Comparison of ENCODE assay signal across 13 mouse cellular contexts in the genomic region with DNA sequence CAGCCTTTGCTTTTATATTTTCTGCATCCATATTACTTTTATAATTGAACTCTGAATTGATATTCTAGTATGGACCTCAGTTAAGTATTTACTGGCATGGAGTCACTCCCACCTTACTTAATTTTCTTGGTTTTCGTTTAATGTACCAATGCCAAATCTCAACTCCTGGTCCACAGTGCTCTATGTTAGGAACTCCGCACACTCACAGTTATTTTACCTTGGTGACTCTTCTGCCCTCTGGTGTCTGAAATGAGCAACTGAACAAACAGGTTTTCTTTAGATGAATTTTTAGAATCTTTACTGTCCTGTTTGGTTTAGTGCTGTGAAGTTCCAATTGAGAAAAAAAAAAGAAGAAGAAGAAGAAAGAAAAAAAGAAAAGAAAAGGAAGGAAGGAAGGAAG.
A peak's percentile ranks its signal among the peaks of the same experiment; 100 is the strongest.
DNase-seq lines count a peak whose midpoint lies in the region; ATAC-seq and TF ChIP-seq lines count a peak whose summit lies in the region.
"Had no signal": no experiment of that assay in that cellular context is flagged by ENCODE, and none has a peak within 500 bp of the region (broad histone marks: within the 10 kb centered on the region; RNA-seq: fewer than 3 reads in every experiment).

No protein-coding gene starts in this region.

- DNase-seq in heart, postnatal 0 days (ENCODE audit: low spot score), result no peak
- DNase-seq in liver, postnatal 0 days, result no peak
- no peak for DNase-seq in liver, embryonic 11.5 days (ENCODE audit: low spot score)
- peak; percentile 40 for DNase-seq in R1 (ENCODE audit: low read depth, low spot score)
- no peak for DNase-seq in Muller cell, postnatal 12 days (ENCODE audit: inconsistent ontology term)
- DNase-seq in cerebellum, adult 9-11 months, result no peak
- DNase-seq: cerebellum, adult 8-10 months; gastrocnemius, postnatal 25 days had no signal

- WGBS in heart, postnatal 0 days, result 26% methylated on average over 2 of the region's 2 CpGs
- 47% methylated on average over 2 of the region's 2 CpGs for WGBS in heart, embryonic 11.5 days (ENCODE audit: insufficient replicate concordance)
- WGBS in liver, postnatal 0 days (ENCODE audit: insufficient replicate concordance), result 35% methylated on average over 2 of the region's 2 CpGs
- WGBS in liver, embryonic 11.5 days, result 48% methylated on average over 2 of the region's 2 CpGs
- WGBS in midbrain, embryonic 15.5 days, result 50% methylated on average over 2 of the region's 2 CpGs

- H3K9ac ChIP-seq in heart, postnatal 0 days (replicated peaks; ENCODE audit: low read depth, low read length), result no peak overlapping the region
- H3K9ac ChIP-seq in heart, embryonic 11.5 days (ENCODE audit: low read depth, low read length), result no peak overlapping the region
- H3K9ac ChIP-seq in liver, postnatal 0 days (replicated peaks), result no peak overlapping the region
- H3K9ac ChIP-seq in liver, embryonic 11.5 days (ENCODE audit: low read depth, low read length), result no peak overlapping the region
- no peak overlapping the region for H3K9ac ChIP-seq in midbrain, embryonic 15.5 days
- H3K9ac ChIP-seq: limb, embryonic 13.5 days had no signal

- H3K4me3 ChIP-seq in heart, postnatal 0 days (ENCODE audit: low read depth, low read length), result no peak overlapping the region
- H3K4me3 ChIP-seq in heart, embryonic 11.5 days (ENCODE audit: low read depth, low read length), result no peak overlapping the region
- H3K4me3 ChIP-seq in liver, postnatal 0 days (ENCODE audit: low read depth, low read length), result no peak overlapping the region
- H3K4me3 ChIP-seq in liver, embryonic 11.5 days (ENCODE audit: low read depth, low read length), result no peak overlapping the region
- no peak overlapping the region for H3K4me3 ChIP-seq in midbrain, embryonic 15.5 days
- H3K4me3 ChIP-seq: limb, embryonic 13.5 days; myocyte had no signal

- H3K27ac ChIP-seq in heart, postnatal 0 days (ENCODE audit: low read depth), result no peak overlapping the region
- H3K27ac ChIP-seq in heart, embryonic 11.5 days (ENCODE audit: low read depth, low read length), result no peak overlapping the region
- no peak overlapping the region for H3K27ac ChIP-seq in liver, postnatal 0 days (ENCODE audit: low read depth)
- no peak overlapping the region for H3K27ac ChIP-seq in liver, embryonic 11.5 days (ENCODE audit: low read depth, low read length)
- no peak overlapping the region for H3K27ac ChIP-seq in midbrain, embryonic 15.5 days
- H3K27ac ChIP-seq: limb, embryonic 13.5 days had no signal

- peak; percentile 63 for TF ChIP-seq CTCF in heart, postnatal 0 days (IDR thresholded peaks at IDR 0.05; ENCODE audit: low read depth)
- TF ChIP-seq CTCF in liver, postnatal 0 days (IDR thresholded peaks at IDR 0.05; ENCODE audit: low read depth), result peak; percentile 52

- no peak for ATAC-seq in heart, postnatal 0 days (ENCODE audit: insufficient read depth, low read depth)
- ATAC-seq in heart, embryonic 11.5 days (replicated peaks; ENCODE audit: insufficient number of reproducible peaks, low FRiP score, low TSS enrichment), result no peak
- no peak for ATAC-seq in liver, postnatal 0 days
- no peak for ATAC-seq in liver, embryonic 11.5 days (replicated peaks; ENCODE audit: low FRiP score)
- 0 out of 2 replicates have a peak, but pooled peaks have one; percentile 30 for ATAC-seq in midbrain, embryonic 15.5 days (replicated peaks)
- ATAC-seq: activated CD4-positive, CD25-positive, alpha-beta regulatory T cell, adult 4 months had no signal

- H3K4me2 ChIP-seq in heart, postnatal 0 days (ENCODE audit: low read depth, low read length), result no peak overlapping the region
- H3K4me2 ChIP-seq in heart, embryonic 11.5 days, result no peak overlapping the region
- no peak overlapping the region for H3K4me2 ChIP-seq in liver, postnatal 0 days (ENCODE audit: low read depth, low read length)
- no peak overlapping the region for H3K4me2 ChIP-seq in liver, embryonic 11.5 days
- H3K4me2 ChIP-seq in midbrain, embryonic 15.5 days, result no peak overlapping the region
- H3K4me2 ChIP-seq: limb, embryonic 13.5 days had no signal

- no peaks in the 10 kb centered on the region for H3K4me1 ChIP-seq in heart, postnatal 0 days (ENCODE audit: control insufficient read depth, insufficient read depth)
- no peaks in the 10 kb centered on the region for H3K4me1 ChIP-seq in heart, embryonic 11.5 days (ENCODE audit: control insufficient read depth, insufficient read depth, low read length)
- no peaks in the 10 kb centered on the region for H3K4me1 ChIP-seq in liver, postnatal 0 days (ENCODE audit: insufficient read depth)
- no peaks in the 10 kb centered on the region for H3K4me1 ChIP-seq in liver, embryonic 11.5 days (replicated peaks; ENCODE audit: control insufficient read depth, insufficient read depth, low read length)
- H3K4me1 ChIP-seq in midbrain, embryonic 15.5 days, result no peaks in the 10 kb centered on the region

- TF ChIP-seq EP300 in heart, postnatal 0 days (IDR thresholded peaks at IDR 0.05; ENCODE audit: low read depth), result no peak
- TF ChIP-seq EP300 in liver, postnatal 0 days (IDR thresholded peaks at IDR 0.05; ENCODE audit: low read depth), result no peak

- H3K9me3 ChIP-seq in heart, postnatal 0 days (replicated peaks; ENCODE audit: control insufficient read depth, low read length), result no peaks in the 10 kb centered on the region
- H3K9me3 ChIP-seq in heart, embryonic 11.5 days (replicated peaks; ENCODE audit: control insufficient read depth, low read length), result no peaks in the 10 kb centered on the region
- H3K9me3 ChIP-seq in liver, postnatal 0 days (ENCODE audit: low read length), result no peaks in the 10 kb centered on the region
- H3K9me3 ChIP-seq in liver, embryonic 11.5 days (ENCODE audit: control insufficient read depth, low read length), result no peaks in the 10 kb centered on the region
- no peaks in the 10 kb centered on the region for H3K9me3 ChIP-seq in midbrain, embryonic 15.5 days
- H3K9me3 ChIP-seq: limb, embryonic 13.5 days had no signal

- H3K27me3 ChIP-seq in heart, postnatal 0 days (ENCODE audit: control insufficient read depth, insufficient read depth, low read length), result no peaks in the 10 kb centered on the region
- H3K27me3 ChIP-seq in heart, embryonic 11.5 days (ENCODE audit: control insufficient read depth, insufficient read depth, low read length), result no peaks in the 10 kb centered on the region
- H3K27me3 ChIP-seq in liver, postnatal 0 days (ENCODE audit: insufficient read depth, low read length), result no peaks in the 10 kb centered on the region
- H3K27me3 ChIP-seq in liver, embryonic 11.5 days (replicated peaks; ENCODE audit: control insufficient read depth, insufficient read depth, low read length), result no peaks in the 10 kb centered on the region
- no peaks in the 10 kb centered on the region for H3K27me3 ChIP-seq in midbrain, embryonic 15.5 days (replicated peaks)
- H3K27me3 ChIP-seq: limb, embryonic 13.5 days had no signal

- H3K36me3 ChIP-seq in heart, postnatal 0 days (replicated peaks; ENCODE audit: control insufficient read depth, insufficient read depth, low read length), result no peaks in the 10 kb centered on the region
- no peaks in the 10 kb centered on the region for H3K36me3 ChIP-seq in heart, embryonic 11.5 days (ENCODE audit: control insufficient read depth, insufficient read depth, low read length)
- H3K36me3 ChIP-seq in liver, postnatal 0 days (replicated peaks; ENCODE audit: insufficient read depth, low read length), result no peaks in the 10 kb centered on the region
- no peaks in the 10 kb centered on the region for H3K36me3 ChIP-seq in liver, embryonic 11.5 days (ENCODE audit: control insufficient read depth, insufficient read depth, low read length)
- no peaks in the 10 kb centered on the region for H3K36me3 ChIP-seq in midbrain, embryonic 15.5 days (replicated peaks)
- H3K36me3 ChIP-seq: limb, embryonic 13.5 days had no signal
